Mouse (Mus musculus): ENCODE data around the gene S1pr5. TPM values are rescaled to one million over a fixed set of nuclear protein-coding genes. Genes with fewer than 3 reads are reported as not detected.
"Not testable (repeated sequence)": the region's sequence is repeated elsewhere in the genome, so short reads cannot be mapped to it uniquely, and the experiment has no call there.

The S1pr5 gene
- polyA plus RNA-seq, 2 experiments = 1.6 to 2.5 TPM

DNA sequence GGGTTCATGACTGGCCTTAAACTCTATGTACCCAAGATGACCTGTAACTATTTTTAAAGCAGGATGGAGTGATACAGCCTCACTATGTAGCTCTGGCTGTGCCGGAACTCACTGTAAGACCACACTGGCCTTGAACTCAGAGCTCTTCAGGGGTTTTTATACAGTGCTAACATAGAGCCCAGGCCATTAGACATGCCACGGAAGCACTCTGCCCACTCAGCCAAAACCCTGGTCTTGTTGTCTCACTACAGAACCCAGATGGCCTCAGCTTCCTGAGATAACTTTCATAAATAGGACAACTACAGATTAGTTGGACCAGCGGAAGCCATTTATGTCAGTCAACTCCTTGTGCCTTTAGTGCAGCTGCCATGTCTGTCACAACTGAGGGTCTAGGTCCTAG lies 26.1 kb upstream of the S1pr5 start:
- peaks cover 95% of the 10 kb centered on the region for H3K36me3 ChIP-seq (ENCODE audit: control insufficient read depth, insufficient read depth, low read length)
- H3K27me3 ChIP-seq (ENCODE audit: control insufficient read depth, insufficient read depth, low read length) = no peaks in the 10 kb centered on the region
- TF ChIP-seq POLR2A (IDR thresholded peaks at IDR 0.05; ENCODE audit: borderline replicate concordance, extremely low read depth, insufficient read depth, insufficient read length) = no peak
- H3K4me1 ChIP-seq (ENCODE audit: control insufficient read depth, insufficient read depth, low read length) = no peaks in the 10 kb centered on the region
- H3K27ac ChIP-seq (replicated peaks; ENCODE audit: low read depth, low read length) = no peak overlapping the region
- DNase-seq (ENCODE audit: low spot score) = no peak
- no peaks in the 10 kb centered on the region for H3K9me3 ChIP-seq (ENCODE audit: control insufficient read depth, low read length)
- 89% methylated on average over 3 of the region's 3 CpGs for WGBS
- no peak for ATAC-seq (ENCODE audit: low FRiP score, low read depth)
- no peak overlapping the region for H3K4me3 ChIP-seq (replicated peaks; ENCODE audit: low read length)
- no peak overlapping the region for H3K9ac ChIP-seq (ENCODE audit: low read depth, low read length, severe bottlenecking)
- no peak overlapping the region for H3K4me2 ChIP-seq (replicated peaks; ENCODE audit: low read depth, low read length, severe bottlenecking)

DNA sequence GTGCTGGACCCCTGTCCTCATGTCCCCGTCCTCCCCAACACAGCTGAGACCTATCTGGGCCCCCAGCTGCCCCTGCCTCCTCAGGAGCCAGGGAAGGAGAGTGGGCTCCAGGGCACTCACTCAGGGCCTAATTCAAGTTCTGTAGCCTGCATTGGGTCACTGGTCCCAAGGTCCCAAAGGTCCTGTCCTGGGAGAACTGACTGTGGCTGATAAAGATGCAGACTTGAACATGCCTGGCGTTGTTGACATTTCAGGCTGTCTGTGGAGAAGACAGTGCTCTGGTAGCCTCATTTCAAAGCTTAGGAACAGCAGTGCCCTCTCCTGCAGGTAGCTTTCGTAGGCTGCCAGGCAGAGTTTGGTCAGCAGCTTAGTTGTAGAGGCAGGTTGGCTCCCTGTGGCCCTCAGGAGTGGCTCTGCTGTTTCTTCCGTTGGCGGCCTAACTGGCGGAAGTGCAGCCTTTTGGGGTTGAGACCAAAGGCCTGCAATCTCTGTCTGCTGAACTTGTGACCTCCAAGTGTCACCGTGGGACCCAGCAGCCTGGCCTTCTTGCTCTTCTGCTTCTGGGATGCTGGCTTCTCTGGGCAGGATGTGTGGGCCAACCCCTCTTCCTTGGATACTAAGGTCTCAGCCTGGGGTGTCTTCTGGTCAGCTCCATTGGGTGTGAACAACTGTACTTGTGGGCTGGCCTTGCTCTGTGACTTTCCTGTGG lies 25.4 kb upstream of the S1pr5 start:
- 76% methylated on average over 7 of the region's 7 CpGs for WGBS
- Histone ChIP-seq H3K4me3 (replicated peaks; ENCODE audit: low read length) (no peak overlapping the region), H3K4me1 (ENCODE audit: control insufficient read depth, insufficient read depth, low read length) (no peaks in the 10 kb centered on the region), H3K9ac (ENCODE audit: low read depth, low read length, severe bottlenecking) (no peak overlapping the region), H3K27me3 (ENCODE audit: control insufficient read depth, insufficient read depth, low read length) (no peaks in the 10 kb centered on the region), H3K4me2 (replicated peaks; ENCODE audit: low read depth, low read length, severe bottlenecking) (no peak overlapping the region), H3K36me3 (ENCODE audit: control insufficient read depth, insufficient read depth, low read length) (peaks cover 95% of the 10 kb centered on the region), H3K27ac (replicated peaks; ENCODE audit: low read depth, low read length) (no peak overlapping the region), H3K9me3 (ENCODE audit: control insufficient read depth, low read length) (no peaks in the 10 kb centered on the region)
- ATAC-seq (ENCODE audit: low FRiP score, low read depth) = no peak
- no peak for TF ChIP-seq POLR2A (IDR thresholded peaks at IDR 0.05; ENCODE audit: borderline replicate concordance, extremely low read depth, insufficient read depth, insufficient read length)
- no peak for DNase-seq (ENCODE audit: low spot score)

DNA sequence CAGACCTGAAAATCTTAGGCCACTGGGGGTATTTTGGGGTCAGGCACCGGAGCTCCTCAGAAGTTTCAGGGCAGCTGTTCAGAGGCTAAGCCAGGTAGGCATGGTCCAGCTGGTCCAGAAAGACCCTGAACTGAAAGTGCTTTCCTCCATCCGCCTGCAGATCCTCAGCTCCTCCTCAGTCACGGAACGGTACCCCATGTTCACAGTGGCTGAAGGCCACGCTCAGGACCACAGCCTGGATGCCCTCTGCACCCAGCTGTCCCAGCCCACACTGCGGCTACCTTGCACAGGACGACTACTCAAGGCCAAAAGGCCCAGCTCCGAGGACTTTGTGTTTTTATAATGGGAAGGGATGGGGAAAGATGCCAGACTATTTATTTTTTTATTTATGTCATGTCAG lies 24.9 kb upstream of the S1pr5 start:
- WGBS = 85% methylated on average over 8 of the region's 8 CpGs
- Histone ChIP-seq H3K9me3 (ENCODE audit: control insufficient read depth, low read length) (no peaks in the 10 kb centered on the region), H3K27me3 (ENCODE audit: control insufficient read depth, insufficient read depth, low read length) (no peaks in the 10 kb centered on the region), H3K4me1 (ENCODE audit: control insufficient read depth, insufficient read depth, low read length) (no peaks in the 10 kb centered on the region), H3K9ac (ENCODE audit: low read depth, low read length, severe bottlenecking) (no peak overlapping the region), H3K36me3 (ENCODE audit: control insufficient read depth, insufficient read depth, low read length) (peaks cover 95% of the 10 kb centered on the region), H3K27ac (replicated peaks; ENCODE audit: low read depth, low read length) (no peak overlapping the region), H3K4me2 (replicated peaks; ENCODE audit: low read depth, low read length, severe bottlenecking) (no peak overlapping the region), H3K4me3 (replicated peaks; ENCODE audit: low read length) (no peak overlapping the region)
- ATAC-seq (ENCODE audit: low FRiP score, low read depth) (no peak), DNase-seq (ENCODE audit: low spot score) (no peak)
- no peak for TF ChIP-seq POLR2A (IDR thresholded peaks at IDR 0.05; ENCODE audit: borderline replicate concordance, extremely low read depth, insufficient read depth, insufficient read length)

DNA sequence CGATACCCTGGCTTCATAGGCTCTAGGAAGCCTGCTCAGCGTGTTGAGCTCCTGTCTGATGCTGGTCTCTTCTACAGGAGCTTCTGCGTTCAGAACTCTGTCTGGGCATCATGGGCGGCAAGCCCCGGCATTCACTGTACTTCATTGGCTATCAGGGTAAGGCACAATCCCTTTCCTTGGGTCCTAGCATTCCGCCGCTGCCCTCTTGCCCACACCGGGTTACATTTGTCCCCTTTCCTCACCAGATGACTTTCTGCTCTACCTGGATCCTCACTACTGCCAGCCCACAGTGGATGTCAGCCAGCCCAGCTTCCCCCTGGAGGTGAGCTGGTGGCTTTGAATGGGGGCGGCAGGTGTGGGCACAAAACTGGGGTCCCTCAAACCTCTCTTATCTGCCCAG lies 24.1 kb upstream of the S1pr5 start:
- peaks cover 92% of the 10 kb centered on the region for H3K36me3 ChIP-seq (ENCODE audit: control insufficient read depth, insufficient read depth, low read length)
- H3K9ac ChIP-seq (ENCODE audit: low read depth, low read length, severe bottlenecking) = no peak overlapping the region
- H3K27ac ChIP-seq (replicated peaks; ENCODE audit: low read depth, low read length) = no peak overlapping the region
- H3K27me3 ChIP-seq (ENCODE audit: control insufficient read depth, insufficient read depth, low read length) = no peaks in the 10 kb centered on the region
- no peak for TF ChIP-seq POLR2A (IDR thresholded peaks at IDR 0.05; ENCODE audit: borderline replicate concordance, extremely low read depth, insufficient read depth, insufficient read length)
- DNase-seq (ENCODE audit: low spot score) (no peak), ATAC-seq (ENCODE audit: low FRiP score, low read depth) (no peak)
- no peaks in the 10 kb centered on the region for H3K4me1 ChIP-seq (ENCODE audit: control insufficient read depth, insufficient read depth, low read length)
- no peak overlapping the region for H3K4me3 ChIP-seq (replicated peaks; ENCODE audit: low read length)
- no peak overlapping the region for H3K4me2 ChIP-seq (replicated peaks; ENCODE audit: low read depth, low read length, severe bottlenecking)
- H3K9me3 ChIP-seq (ENCODE audit: control insufficient read depth, low read length) = no peaks in the 10 kb centered on the region
- WGBS = 90% methylated on average over 9 of the region's 9 CpGs

DNA sequence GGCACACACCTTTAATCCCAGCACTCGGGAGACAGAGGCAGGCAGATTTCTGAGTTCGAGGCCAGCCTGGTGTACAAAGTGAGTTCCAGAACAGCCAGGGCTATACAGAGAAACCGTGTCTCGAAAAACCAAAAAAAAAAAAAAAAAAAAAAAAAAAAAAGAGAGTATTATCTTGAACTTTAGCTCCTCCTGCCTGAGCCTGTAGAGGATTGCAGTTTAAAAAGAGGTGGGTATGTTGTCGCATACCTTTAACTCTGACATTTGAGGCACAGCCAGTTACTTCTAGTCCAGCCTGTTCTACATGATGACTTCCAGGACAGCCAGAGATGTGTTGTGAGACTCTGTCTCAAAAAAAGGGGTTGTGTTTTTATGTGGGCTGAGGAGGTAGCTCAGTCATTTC lies 21.3 kb upstream of the S1pr5 start:
- H3K9me3 ChIP-seq (ENCODE audit: control insufficient read depth, low read length); ATAC-seq (ENCODE audit: low FRiP score, low read depth); H3K27ac ChIP-seq (replicated peaks; ENCODE audit: low read depth, low read length); H3K27me3 ChIP-seq (ENCODE audit: control insufficient read depth, insufficient read depth, low read length); H3K4me1 ChIP-seq (ENCODE audit: control insufficient read depth, insufficient read depth, low read length); H3K4me2 ChIP-seq (replicated peaks; ENCODE audit: low read depth, low read length, severe bottlenecking); H3K9ac ChIP-seq (ENCODE audit: low read depth, low read length, severe bottlenecking); H3K4me3 ChIP-seq (replicated peaks; ENCODE audit: low read length); DNase-seq (ENCODE audit: low spot score): not testable (repeated sequence)
- 78% methylated on average over 5 of the region's 5 CpGs for WGBS
- peaks cover 71% of the 10 kb centered on the region for H3K36me3 ChIP-seq (ENCODE audit: control insufficient read depth, insufficient read depth, low read length)

DNA sequence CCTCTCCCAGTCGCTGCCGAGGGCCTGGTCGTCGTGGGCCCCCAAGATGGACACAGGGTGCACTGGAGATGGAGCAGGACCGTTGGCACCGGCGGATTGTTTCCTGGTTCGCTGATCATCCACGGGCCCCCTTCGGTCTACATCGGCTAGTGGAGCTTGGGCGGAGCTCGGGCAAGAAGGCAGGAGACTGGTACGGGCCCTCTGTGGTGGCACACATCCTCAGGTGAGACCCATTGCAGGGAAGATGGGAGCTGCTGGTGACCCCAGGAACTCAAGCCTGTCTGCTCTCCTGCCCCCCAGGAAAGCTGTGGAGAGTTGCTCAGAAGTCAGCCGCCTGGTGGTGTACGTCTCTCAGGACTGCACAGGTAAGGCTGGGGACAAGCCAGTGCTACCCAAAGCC lies 20.1 kb upstream of the S1pr5 start:
- no peak for TF ChIP-seq POLR2A (IDR thresholded peaks at IDR 0.05; ENCODE audit: borderline replicate concordance, extremely low read depth, insufficient read depth, insufficient read length)
- Histone ChIP-seq H3K27me3 (ENCODE audit: control insufficient read depth, insufficient read depth, low read length) (no peaks in the 10 kb centered on the region), H3K36me3 (ENCODE audit: control insufficient read depth, insufficient read depth, low read length) (peaks cover 58% of the 10 kb centered on the region), H3K9me3 (ENCODE audit: control insufficient read depth, low read length) (no peaks in the 10 kb centered on the region), H3K4me1 (ENCODE audit: control insufficient read depth, insufficient read depth, low read length) (peaks cover 9% of the 10 kb centered on the region), H3K4me3 (replicated peaks; ENCODE audit: low read length) (no peak overlapping the region), H3K27ac (replicated peaks; ENCODE audit: low read depth, low read length) (no peak overlapping the region), H3K4me2 (replicated peaks; ENCODE audit: low read depth, low read length, severe bottlenecking) (no peak overlapping the region), H3K9ac (ENCODE audit: low read depth, low read length, severe bottlenecking) (no peak overlapping the region)
- 93% methylated on average over 16 of the region's 16 CpGs for WGBS
- no peak for DNase-seq (ENCODE audit: low spot score)
- no peak for ATAC-seq (ENCODE audit: low FRiP score, low read depth)

Data from limb, embryonic 14.5 days (tissue).